Mouse (Mus musculus) midbrain, embryonic 14.5 days (tissue): ENCODE results near the gene Trub2. TPM values are rescaled to one million over a fixed set of nuclear protein-coding genes. Genes with fewer than 3 reads are reported as not detected.
"Not testable (repeated sequence)": the region's sequence is repeated elsewhere in the genome, so short reads cannot be mapped to it uniquely, and the experiment has no call there.

Experiments used
- ATAC-seq: fragments of 200-750 bp; cut with Nextera tagmentation; 2 replicates; pipeline ENCODE4 v1.8.0; 2017; ENCODE audit warnings: moderate number of reproducible peaks, moderate library complexity; ENCODE audit not compliant: low FRiP score, low TSS enrichment
- DNase-seq: peaks from one replicate; pipeline ENCODE4 v3.0.0-alpha.2; 2015
- H3K27ac ChIP-seq: fragments of 300-500 bp; sonication (generic); replicated peaks from 2 replicates; pipeline ENCODE4 v1.5.1; 2014; ENCODE audit warnings: mild to moderate bottlenecking, low read depth, low read length, moderate library complexity
- H3K27me3 ChIP-seq: fragments of 300-500 bp; sonication (generic); 2 replicates; pipeline ENCODE4 v1.6.1; 2014; ENCODE audit warnings: low read length, control low read depth, mixed read lengths; ENCODE audit not compliant: control insufficient read depth, insufficient read depth
- H3K36me3 ChIP-seq: fragments of 300-500 bp; sonication (generic); 2 replicates; pipeline ENCODE4 v1.6.1; 2014; ENCODE audit warnings: low read length, control low read depth; ENCODE audit not compliant: control insufficient read depth, insufficient read depth
- H3K4me1 ChIP-seq: fragments of 300-500 bp; sonication (generic); 2 replicates; pipeline ENCODE4 v1.6.1; 2014; ENCODE audit warnings: mild to moderate bottlenecking, antibody characterized with exemption, low read length, control low read depth; ENCODE audit not compliant: control insufficient read depth, insufficient read depth
- H3K4me2 ChIP-seq: fragments of 300-500 bp; sonication (generic); 2 replicates; pipeline ENCODE4 v1.6.1; 2014; ENCODE audit warnings: mild to moderate bottlenecking, low read length, moderate library complexity
- H3K4me3 ChIP-seq: fragments of 300-500 bp; sonication (generic); replicated peaks from 2 replicates; pipeline ENCODE4 v1.5.1; 2014; ENCODE audit warnings: low read depth, low read length
- H3K9ac ChIP-seq: fragments of 300-500 bp; sonication (generic); replicated peaks from 2 replicates; pipeline ENCODE4 v1.6.1; 2014; ENCODE audit warnings: mild to moderate bottlenecking, low read length, moderate library complexity
- H3K9me3 ChIP-seq: fragments of 300-500 bp; sonication (generic); 2 replicates; pipeline ENCODE4 v1.6.1; 2016; ENCODE audit warnings: low read length, control low read depth, mixed read lengths; ENCODE audit not compliant: control insufficient read depth
- WGBS: fragments of 180-500 bp; shearing (Covaris S2); extraction: QIAGEN DNeasy Blood & Tissue Kit; methylation state at CpG from one replicate; pipeline ENCODE4 v1.1.7; 2014; 5-methylcytosine and 5-hydroxymethylcytosine counted together
- polyA plus RNA-seq: library from polyadenylated mRNA; unstranded; fragments of >200 nt; fragmentation: Nextera tagmentation; extraction: Ambion mirVana; gene quantifications from 2 replicates; pipeline ENCODE4 v1.2.1, GENCODE M21; 2014

Trub2 gene
- polyA plus RNA-seq, 1 experiment from 2014 or later, result 28.8 TPM

DNA sequence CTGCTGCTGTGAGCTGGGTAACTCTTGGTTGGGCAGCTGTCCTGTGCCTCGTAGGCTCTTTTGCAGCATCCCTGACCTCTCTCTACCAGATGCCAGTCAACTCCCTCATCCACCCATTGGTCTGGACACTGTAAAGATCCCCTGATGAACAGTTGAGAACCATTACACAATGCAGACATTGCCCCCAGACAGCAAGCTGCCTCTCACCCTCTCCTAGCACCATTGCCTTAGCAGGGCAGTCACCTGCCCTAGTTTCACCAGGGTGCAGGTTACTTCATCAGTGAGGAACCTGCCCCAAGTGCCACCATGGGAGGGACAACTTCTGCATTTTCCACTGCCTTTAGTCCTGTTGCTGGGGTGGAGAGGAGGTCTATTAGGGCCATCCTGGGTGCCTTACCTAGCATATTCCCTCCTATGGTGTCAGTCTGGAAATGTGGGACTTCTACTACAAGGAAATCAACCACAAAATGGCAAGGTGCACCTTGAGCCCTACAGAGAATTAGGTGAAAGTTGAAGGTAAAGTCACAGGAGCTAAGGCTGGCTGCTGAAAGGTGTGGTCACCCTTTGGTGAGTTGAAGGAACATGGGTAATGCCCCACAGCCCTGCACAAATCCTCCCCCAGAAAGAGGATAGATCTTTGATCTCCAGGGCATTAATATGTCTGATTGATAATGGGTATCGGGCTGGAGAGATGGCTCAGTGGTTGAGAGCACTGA, 4.6 kb upstream of the Trub2 start:
- no peak overlapping the region for H3K4me2 ChIP-seq
- H3K27me3 ChIP-seq, result no peaks in the 10 kb centered on the region
- no peak overlapping the region for H3K27ac ChIP-seq
- H3K4me3 ChIP-seq, result no peak overlapping the region
- 95% methylated on average over 2 of the region's 2 CpGs for WGBS
- DNase-seq (no peak), ATAC-seq (no peak)
- no peak overlapping the region for H3K9ac ChIP-seq
- H3K36me3 ChIP-seq, result peaks cover 49% of the 10 kb centered on the region
- 0 out of 2 replicates have a peak, but pooled peaks cover 3% of the 10 kb centered on the region for H3K4me1 ChIP-seq
- no peaks in the 10 kb centered on the region for H3K9me3 ChIP-seq

GRCm38 (mm10) chr2:29787104-29787917, 991 bp downstream of the Trub2 start, which contains the start of gene Coq4:
Coq4 (plus strand) TSS chr2:29787493.
- Histone ChIP-seq H3K27ac (peak within 1 kb of the TSS; percentile 74), H3K36me3 (peaks cover 51% of the 10 kb centered on the region), H3K4me1 (peaks cover 10% of the 10 kb centered on the region), H3K9ac (peak within 1 kb of the TSS; percentile 70), H3K4me2 (peak within 1 kb of the TSS; percentile 85), H3K27me3 (no peaks in the 10 kb centered on the region), H3K4me3 (peak within 1 kb of the TSS; percentile 62), H3K9me3 (no peaks in the 10 kb centered on the region)
- DNase-seq (peak; percentile 96), ATAC-seq (peak; percentile 81)
- 2% methylated on average over 31 of the region's 31 CpGs for WGBS

DNA sequence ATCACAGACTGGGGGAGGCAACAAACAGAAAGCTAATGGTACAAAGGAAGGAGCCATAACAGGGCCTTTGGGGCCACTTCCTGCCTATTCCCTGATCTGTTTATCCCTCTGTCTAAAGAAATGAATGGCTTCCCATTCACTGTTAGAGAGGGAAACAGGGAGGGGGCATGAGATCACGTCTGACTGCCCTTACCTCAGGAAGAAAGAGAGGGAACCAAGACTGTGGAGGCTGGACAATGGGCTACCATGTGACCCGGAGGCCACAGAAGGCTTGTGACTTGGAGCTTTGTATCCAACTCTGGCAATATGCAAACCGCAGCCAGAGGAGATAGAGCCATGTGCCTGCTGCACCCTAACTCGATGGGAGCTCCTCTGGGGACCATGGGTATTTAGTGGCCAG, 4.0 kb downstream of the Trub2 start:
- no peak overlapping the region for H3K4me3 ChIP-seq
- ATAC-seq (no peak), DNase-seq (no peak)
- 73% methylated on average over 4 of the region's 4 CpGs for WGBS
- peaks cover 10% of the 10 kb centered on the region for H3K4me1 ChIP-seq
- no peak overlapping the region for H3K4me2 ChIP-seq
- no peak overlapping the region for H3K9ac ChIP-seq
- H3K27me3 ChIP-seq, result no peaks in the 10 kb centered on the region
- H3K9me3 ChIP-seq, result no peaks in the 10 kb centered on the region
- peaks cover 64% of the 10 kb centered on the region for H3K36me3 ChIP-seq
- H3K27ac ChIP-seq, result no peak overlapping the region

DNA sequence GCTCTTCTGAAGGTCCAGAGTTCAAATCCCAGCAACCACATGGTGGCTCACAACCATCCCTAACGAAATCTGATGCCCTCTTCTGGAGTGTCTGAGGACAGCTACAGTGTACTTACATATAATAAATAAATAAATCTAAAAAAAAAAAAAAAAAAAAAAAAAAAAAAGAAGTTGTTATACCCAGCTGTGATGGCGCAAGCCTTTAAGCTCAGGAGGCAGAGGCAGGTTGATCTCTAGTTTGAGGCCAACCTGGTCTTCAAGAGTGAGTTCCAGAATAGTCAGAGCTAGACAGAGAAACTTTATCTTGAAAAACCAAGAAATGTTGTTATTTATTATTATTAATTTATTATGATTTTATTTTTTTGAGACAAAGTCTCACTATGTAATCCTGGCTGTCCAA, 7.0 kb downstream of the Trub2 start:
- not testable (repeated sequence) for H3K9ac ChIP-seq, H3K4me1 ChIP-seq, H3K4me2 ChIP-seq, DNase-seq, H3K9me3 ChIP-seq, ATAC-seq, H3K27ac ChIP-seq, H3K4me3 ChIP-seq, H3K27me3 ChIP-seq
- peaks cover 92% of the 10 kb centered on the region for H3K36me3 ChIP-seq
- 96% methylated on average over 2 of the region's 2 CpGs for WGBS

DNA sequence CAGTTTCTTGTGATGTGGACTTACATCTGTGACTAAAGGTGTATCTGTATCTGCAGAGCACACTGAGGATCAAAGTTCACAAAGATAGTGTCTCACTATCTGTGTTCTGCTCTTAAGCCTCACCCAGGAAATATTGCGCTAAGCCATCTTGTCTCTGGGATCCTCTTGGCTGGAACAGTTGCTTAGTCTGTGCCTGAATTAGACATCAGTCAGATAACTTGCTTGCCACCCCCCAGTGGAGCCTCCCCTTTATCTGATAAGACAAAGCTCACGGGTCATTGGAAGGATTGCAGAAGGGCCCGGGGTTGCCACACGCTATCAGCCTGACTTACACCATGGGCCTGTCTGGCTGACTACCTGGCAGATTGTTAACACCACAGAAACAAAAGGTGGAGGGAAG, 15.0 kb downstream of the Trub2 start:
- H3K4me3 ChIP-seq, result no peak overlapping the region
- H3K27me3 ChIP-seq, result no peaks in the 10 kb centered on the region
- no peak for ATAC-seq
- no peak for DNase-seq
- H3K9ac ChIP-seq, result no peak overlapping the region
- H3K36me3 ChIP-seq, result peaks cover 24% of the 10 kb centered on the region
- WGBS, result 97% methylated on average over 4 of the region's 4 CpGs
- no peaks in the 10 kb centered on the region for H3K9me3 ChIP-seq
- H3K4me1 ChIP-seq, result no peaks in the 10 kb centered on the region
- no peak overlapping the region for H3K27ac ChIP-seq
- H3K4me2 ChIP-seq, result no peak overlapping the region

DNA sequence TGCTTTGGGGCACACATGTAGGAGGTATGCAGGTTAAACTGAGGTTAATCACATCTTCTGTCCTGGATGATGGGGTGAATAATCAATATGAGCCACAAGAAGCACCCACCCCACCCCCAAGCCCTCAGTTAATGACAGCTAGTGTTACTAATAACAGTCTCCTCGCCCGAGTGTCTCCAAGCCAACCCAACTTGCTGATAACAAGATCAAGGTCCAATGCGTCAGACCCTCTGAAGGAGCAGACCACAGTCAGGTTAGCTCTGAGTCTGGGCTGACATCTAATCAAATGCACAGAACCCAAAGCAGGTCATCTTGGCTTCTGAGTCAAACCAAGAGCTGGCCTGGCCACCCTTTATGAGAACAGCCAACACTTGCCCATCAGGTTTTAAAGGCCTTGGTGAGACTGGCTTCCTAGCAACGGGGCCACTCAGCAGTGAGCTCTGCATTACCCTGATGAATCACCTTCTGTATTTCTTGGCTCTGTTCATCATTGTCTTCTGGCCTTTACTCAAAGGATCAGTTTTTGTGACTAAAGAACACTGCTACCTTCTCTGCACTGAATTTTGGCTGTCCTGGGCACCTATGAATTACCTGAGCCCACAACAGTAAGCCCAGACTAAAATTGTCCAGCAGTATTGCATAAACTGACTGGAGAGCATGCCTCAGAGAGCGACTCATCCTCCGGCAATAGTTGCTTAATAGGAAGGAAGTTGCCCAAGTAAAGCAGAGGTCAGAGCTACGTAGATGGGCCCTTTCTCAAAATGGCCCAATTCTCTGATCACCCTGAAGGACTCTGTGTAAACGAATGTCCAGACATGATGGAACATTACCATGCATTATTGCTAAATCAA, 16.5 kb downstream of the Trub2 start:
- Histone ChIP-seq H3K4me1 (no peaks in the 10 kb centered on the region), H3K4me3 (no peak overlapping the region), H3K9ac (no peak overlapping the region), H3K4me2 (no peak overlapping the region), H3K27me3 (no peaks in the 10 kb centered on the region), H3K9me3 (no peaks in the 10 kb centered on the region), H3K36me3 (peaks cover 9% of the 10 kb centered on the region), H3K27ac (no peak overlapping the region)
- ATAC-seq (no peak), DNase-seq (no peak)
- 92% methylated on average over 8 of the region's 8 CpGs for WGBS

DNA sequence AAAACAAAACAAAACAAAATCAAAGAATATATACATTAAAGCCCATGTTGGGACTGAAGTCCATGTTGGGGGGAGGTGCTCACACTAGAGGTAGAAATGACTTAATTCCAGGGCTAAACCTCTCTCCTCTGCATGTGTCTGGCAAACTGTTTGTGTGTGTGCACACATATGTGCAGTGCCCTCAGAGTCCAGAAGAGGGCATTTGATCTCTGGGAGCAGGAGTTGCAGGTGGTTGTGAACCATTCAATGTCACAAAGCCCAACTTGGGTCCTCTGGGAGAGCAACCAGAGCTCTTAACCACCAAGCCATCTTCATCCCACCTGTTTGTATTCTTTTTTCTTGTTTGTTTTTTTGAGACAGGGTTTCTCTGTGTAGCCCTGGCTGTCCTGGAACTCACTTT, 18.1 kb downstream of the Trub2 start:
- Histone ChIP-seq H3K4me2 (no peak overlapping the region), H3K4me3 (no peak overlapping the region), H3K27me3 (no peaks in the 10 kb centered on the region), H3K27ac (no peak overlapping the region), H3K9me3 (no peaks in the 10 kb centered on the region), H3K36me3 (no peaks in the 10 kb centered on the region), H3K4me1 (no peaks in the 10 kb centered on the region), H3K9ac (no peak overlapping the region)
- DNase-seq (no peak), ATAC-seq (no peak)

DNA sequence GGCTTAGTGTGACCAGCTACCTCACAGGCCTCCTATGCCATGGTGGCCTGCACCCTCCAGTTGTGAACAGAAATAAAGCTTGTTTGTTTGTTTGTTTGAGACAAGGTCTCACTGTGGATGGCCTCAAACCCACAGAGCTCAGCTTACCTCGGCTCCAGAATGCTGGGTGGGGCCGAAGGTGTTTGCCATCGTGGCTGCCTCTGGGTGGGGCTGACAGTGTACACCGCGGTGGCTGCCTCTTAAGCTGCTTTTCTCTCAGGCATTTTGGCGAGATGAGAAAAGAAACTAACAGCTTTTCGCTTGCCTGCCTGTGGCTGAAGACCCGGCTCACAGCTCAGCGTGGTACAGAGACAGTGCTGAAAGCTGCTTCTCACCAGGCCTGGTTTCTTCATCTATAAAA, 19.4 kb downstream of the Trub2 start:
- no peak overlapping the region for H3K9ac ChIP-seq
- no peaks in the 10 kb centered on the region for H3K4me1 ChIP-seq
- DNase-seq, result no peak
- no peak overlapping the region for H3K27ac ChIP-seq
- H3K9me3 ChIP-seq, result no peaks in the 10 kb centered on the region
- WGBS, result 65% methylated on average over 9 of the region's 9 CpGs
- H3K4me2 ChIP-seq, result no peak overlapping the region
- no peak overlapping the region for H3K4me3 ChIP-seq
- ATAC-seq, result no peak
- H3K27me3 ChIP-seq, result no peaks in the 10 kb centered on the region
- H3K36me3 ChIP-seq, result no peaks in the 10 kb centered on the region
